Mouse (Mus musculus): ENCODE data around the gene Plod3.
"Not testable (repeated sequence)": the region's sequence is repeated elsewhere in the genome, so short reads cannot be mapped to it uniquely, and the experiment has no call there.

The Plod3 gene

DNA sequence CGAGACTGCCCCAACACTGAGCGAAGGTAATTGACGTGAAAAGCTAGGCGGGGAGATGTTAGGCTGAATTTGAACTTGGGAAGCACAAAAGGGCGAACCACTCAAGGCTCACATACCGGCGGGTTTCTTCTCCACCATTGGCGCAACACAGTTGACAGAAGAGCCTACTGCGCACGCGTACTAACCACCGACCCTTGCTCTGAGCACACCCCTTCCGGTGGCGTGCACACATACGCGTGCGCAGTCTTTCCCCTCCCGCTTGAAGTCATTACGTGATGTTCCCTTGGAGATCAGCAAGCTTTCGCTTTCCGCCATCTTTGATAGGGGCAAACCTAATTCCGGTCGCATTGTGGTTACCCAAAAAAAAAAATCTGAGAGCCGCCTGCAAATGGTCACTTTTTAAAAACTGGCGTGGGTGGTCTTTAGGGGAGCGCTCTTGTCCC is at the start of gene Plod3:
Gene Plod3, plus strand, starts transcription at position 325 of the 443 bp plus-strand sequence.
- peak; percentile 99 for DNase-seq (ENCODE audit: low read depth)

- DNase-seq (ENCODE audit: low read depth): no peak
These were observed 49.2 kb upstream of the Plod3 start for GRCm38 (mm10) chr5:136937621-136938020.

GRCm38 (mm10) chr5:136939284-136939683 is 47.5 kb upstream of the Plod3 start:
- no peak for DNase-seq (ENCODE audit: low read depth)

DNA sequence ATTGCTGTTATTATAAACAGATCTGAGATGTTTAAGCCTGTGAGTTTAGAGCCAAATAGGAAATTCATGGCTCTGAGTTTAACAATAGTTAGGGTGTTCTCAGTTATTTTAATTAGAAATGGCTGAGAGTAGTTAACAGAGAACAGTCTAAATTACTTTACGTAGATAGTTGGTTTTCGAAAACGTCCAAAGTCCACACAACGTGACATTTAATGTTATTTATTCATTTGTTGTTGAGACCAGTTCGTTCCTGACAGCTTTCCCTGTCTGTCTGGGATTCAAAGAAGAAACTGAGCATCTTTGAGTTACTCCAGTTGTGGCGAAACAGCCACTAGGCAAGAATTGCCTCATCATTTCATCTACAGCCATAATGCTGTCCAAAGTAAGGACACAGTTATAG is 46.8 kb upstream of the Plod3 start:
- not testable (repeated sequence) for DNase-seq (ENCODE audit: low read depth)

GRCm38 (mm10) chr5:136940845-136941560 is 45.8 kb upstream of the Plod3 start:
- DNase-seq (ENCODE audit: low read depth): no peak

- no peak for DNase-seq (ENCODE audit: low read depth)
These were observed 44.0 kb upstream of the Plod3 start for GRCm38 (mm10) chr5:136942781-136943180.

DNA sequence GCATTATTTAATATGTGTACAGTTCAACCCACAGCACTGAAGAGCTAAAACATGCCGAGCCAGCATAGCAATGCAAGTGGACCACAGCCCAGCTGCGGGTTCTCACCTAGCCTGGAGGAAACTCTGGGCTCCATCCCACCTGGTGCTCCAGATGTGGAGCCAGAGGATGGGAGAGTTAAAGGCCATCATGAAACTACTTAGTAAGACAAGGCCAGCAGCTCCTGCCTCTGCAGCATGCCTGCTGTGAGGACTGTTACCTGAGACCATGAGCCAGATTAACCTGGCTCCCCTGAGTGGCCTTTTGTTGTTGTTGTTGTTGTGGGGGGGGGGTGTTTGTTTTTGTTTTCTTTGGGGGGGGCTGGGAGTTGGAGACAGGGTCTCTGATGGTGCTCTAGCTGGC is 43.4 kb upstream of the Plod3 start:
- no peak for DNase-seq (ENCODE audit: low read depth)

- no peak for DNase-seq (ENCODE audit: low read depth)
These were observed 41.7 kb upstream of the Plod3 start for GRCm38 (mm10) chr5:136945084-136945483.

DNA sequence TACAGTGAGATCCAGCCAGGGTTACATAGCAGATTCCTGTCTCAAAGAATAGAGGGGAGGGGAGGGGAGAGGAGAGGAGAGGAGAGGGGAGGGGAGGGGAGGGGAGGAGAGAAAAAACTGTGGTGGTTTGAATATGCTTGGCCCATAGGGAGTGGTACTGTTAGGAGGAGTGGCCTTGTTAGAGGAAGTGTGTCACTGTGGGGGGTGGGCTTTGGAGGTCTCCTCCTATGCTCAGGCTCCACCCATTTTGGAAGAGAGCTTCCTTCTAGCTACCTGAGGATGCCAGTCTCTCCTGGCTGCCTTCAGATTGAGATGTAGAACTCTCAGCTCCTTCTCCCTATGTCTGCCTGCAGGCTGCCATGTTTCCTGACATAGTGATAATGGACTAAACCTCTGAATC is 38.9 kb upstream of the Plod3 start:
- no peak for DNase-seq (ENCODE audit: low read depth)

GRCm38 (mm10) chr5:136949551-136950336 is 37.1 kb upstream of the Plod3 start:
- not testable (repeated sequence) for DNase-seq (ENCODE audit: low read depth)

DNA sequence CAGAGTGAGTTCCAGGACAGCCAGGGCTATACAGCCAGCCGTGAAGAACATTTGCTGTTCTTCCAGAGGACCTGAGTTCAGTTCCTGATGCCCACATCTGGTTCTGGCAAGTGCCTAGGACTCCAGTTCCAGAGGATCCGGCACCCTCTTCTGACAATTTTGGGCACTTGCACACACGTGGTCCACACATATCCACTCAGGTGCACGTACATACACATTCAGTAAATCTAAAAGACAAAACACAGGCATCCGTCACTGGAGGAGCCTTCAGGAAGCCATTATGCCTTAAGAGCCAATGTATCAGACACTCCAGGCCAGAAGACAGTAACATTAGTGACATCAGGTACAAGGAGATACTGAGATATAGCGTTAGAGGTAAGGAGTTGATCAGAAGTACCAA is 36.3 kb upstream of the Plod3 start:
- DNase-seq (ENCODE audit: low read depth): no peak

- DNase-seq (ENCODE audit: low read depth): no peak
These were observed 34.7 kb upstream of the Plod3 start for GRCm38 (mm10) chr5:136952153-136952552.

DNA sequence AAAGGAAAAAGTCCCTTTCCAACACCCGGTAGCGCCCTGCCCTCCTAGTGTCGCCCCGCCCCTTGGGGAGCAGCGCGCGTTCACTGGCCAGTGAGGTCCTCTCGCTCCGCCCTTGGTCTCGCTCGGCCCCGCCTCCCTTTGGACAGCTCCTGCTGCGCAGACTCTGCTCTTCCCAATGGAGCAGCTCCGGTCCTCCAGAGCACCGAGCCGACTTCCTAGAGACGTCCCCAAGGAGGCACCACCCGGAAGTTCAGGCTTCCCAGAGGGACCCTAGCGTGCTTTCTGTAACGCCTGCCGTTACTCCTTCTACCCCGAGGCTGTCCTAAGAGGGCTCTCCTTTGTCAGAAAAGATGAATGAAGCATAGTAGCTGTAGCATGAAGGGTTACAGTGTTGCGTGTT is 33.8 kb upstream of the Plod3 start, which contains the start of gene Fis1:
Gene Fis1, plus strand, starts transcription at position 261 of the 400 bp plus-strand sequence.
- DNase-seq (ENCODE audit: low read depth): peak; percentile 94

GRCm38 (mm10) chr5:136953440-136953951 is 33.3 kb upstream of the Plod3 start:
- no peak for DNase-seq (ENCODE audit: low read depth)

- no peak for DNase-seq (ENCODE audit: low read depth)
These were observed 31.2 kb upstream of the Plod3 start for GRCm38 (mm10) chr5:136955622-136956021.

- DNase-seq (ENCODE audit: low read depth): no peak
These were observed 29.6 kb upstream of the Plod3 start for GRCm38 (mm10) chr5:136957250-136957649.

DNA sequence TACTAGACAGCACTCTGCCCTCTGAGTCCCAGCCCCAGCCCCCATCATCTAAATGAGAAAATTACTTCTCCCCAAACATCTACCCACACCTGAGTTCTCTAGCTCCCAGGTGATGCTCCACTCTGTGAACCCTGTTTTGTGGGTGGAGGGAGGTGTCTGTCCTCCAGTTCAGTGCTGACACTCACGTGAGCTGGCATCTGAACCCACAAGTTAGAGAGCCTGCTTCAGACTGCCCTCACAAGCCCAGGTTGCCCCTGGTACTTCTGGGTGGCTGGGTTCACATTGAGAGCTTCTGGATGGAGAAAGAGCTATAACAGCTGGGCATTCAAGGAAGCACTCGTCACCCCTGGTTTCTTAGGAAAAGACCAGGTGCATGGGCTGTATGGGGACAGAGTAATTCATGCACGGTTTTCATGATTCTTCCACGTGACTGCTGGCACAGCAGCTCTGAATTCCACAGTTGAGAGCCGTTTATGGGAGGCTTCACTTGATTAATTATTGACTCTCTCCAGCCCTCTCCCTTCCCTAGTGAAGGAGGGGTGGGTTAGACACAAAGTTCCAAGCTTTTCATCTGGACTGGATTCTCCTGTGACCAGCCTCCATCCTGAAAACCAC is 27.7 kb upstream of the Plod3 start:
- no peak for DNase-seq (ENCODE audit: low read depth)

- no peak for DNase-seq (ENCODE audit: low read depth)
These were observed 26.8 kb upstream of the Plod3 start for GRCm38 (mm10) chr5:136960053-136960452.

GRCm38 (mm10) chr5:136961334-136961982 is 25.4 kb upstream of the Plod3 start:
- DNase-seq (ENCODE audit: low read depth): no peak

DNA sequence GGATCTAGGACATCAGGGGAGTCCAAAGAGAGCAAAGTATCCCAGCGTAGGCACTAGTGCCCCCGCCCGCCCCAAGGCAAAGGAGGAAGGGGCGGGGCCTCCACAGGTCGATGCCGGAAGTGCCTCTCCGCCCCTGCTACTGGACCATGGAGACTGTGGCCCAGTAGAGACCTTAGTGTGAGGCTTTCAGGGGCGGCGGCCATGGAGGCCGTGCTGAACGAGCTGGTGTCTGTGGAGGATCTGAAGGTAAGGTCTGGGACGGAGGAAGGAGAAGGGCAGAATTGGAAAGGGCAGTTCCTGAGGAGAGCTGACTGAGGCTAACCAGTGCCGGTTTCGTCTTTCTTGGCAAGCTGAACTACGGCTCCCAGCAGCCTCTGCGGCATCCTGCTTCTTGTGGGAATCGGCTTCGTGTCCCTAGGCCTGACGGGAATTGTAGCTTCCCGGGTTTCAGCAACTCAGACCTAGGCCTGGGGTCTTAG is 24.8 kb upstream of the Plod3 start:
- DNase-seq (ENCODE audit: low read depth): peak; percentile 64

- peak; percentile 78 for DNase-seq (ENCODE audit: low read depth)
These were observed 24.3 kb upstream of the Plod3 start for GRCm38 (mm10) chr5:136962501-136962900.
